Comparison of ENCODE assay signal across 8 mouse cellular contexts in the genomic region with DNA sequence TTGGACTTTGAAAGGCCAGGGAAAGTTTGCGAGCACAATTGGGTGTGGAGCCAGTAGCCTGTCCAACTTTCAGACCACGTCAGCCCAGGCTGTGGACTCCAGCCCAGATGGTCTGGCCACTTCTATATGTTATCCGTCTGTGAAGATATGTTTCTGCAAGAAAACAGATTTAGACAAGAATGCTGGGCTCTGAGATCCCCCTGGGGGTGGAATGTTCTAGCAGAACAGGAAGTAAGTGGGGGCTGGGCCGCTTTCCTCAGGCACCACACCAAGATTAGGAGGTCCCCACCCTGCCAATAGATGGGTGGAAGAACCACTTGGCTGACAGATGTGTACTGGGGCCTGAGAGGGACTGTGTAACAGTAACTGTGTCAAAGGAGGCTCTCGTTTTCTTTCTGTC. TPM values are rescaled to one million over a fixed set of nuclear protein-coding genes. Genes with fewer than 3 reads are reported as not detected.
DNase-seq lines count a peak whose midpoint lies in the region; ATAC-seq lines count a peak whose summit lies in the region.
"Had no signal": no experiment of that assay in that cellular context is flagged by ENCODE, and none has a peak within 500 bp of the region (broad histone marks: within the 10 kb centered on the region; RNA-seq: fewer than 3 reads in every experiment).

No protein-coding gene starts in this region.

- 32% methylated on average over 5 of the region's 5 CpGs for WGBS in embryonic facial prominence, embryonic 14.5 days
- WGBS in intestine, embryonic 14.5 days = 44% methylated on average over 5 of the region's 5 CpGs

- ATAC-seq in embryonic facial prominence, embryonic 14.5 days (ENCODE audit: low read depth) = peak; percentile 65; the same call in 1 of the 2 replicates
- no peak; the same call in 1 of the 2 replicates for ATAC-seq in intestine, embryonic 14.5 days (replicated peaks; ENCODE audit: low FRiP score, low TSS enrichment, low read depth)
- ATAC-seq in erythroblast, adult 5-6 weeks (replicated peaks; ENCODE audit: low FRiP score, poor library complexity, severe bottlenecking) = no peak

- H3K4me1 ChIP-seq in embryonic facial prominence, embryonic 14.5 days (ENCODE audit: control insufficient read depth, insufficient read depth, low read length) = peaks cover 17% of the 10 kb centered on the region; the same call in 1 of the 2 replicates
- H3K4me1 ChIP-seq in intestine, embryonic 14.5 days (replicated peaks; ENCODE audit: control insufficient read depth, insufficient read depth, low read length) = peaks cover 9% of the 10 kb centered on the region; the same call in 1 of the 2 replicates
- H3K4me1 ChIP-seq: hindbrain, embryonic 13.5 days had no signal

- no peaks in the 10 kb centered on the region for H3K36me3 ChIP-seq in embryonic facial prominence, embryonic 14.5 days (ENCODE audit: control insufficient read depth, insufficient read depth, low read length)
- no peaks in the 10 kb centered on the region for H3K36me3 ChIP-seq in intestine, embryonic 14.5 days (ENCODE audit: control insufficient read depth, insufficient read depth, low read length)
- H3K36me3 ChIP-seq: hindbrain, embryonic 13.5 days had no signal

- H3K9ac ChIP-seq in embryonic facial prominence, embryonic 14.5 days (ENCODE audit: low read depth, low read length) = no peak overlapping the region
- H3K9ac ChIP-seq in intestine, embryonic 14.5 days (ENCODE audit: low read length) = no peak overlapping the region
- H3K9ac ChIP-seq: hindbrain, embryonic 13.5 days had no signal

- DNase-seq in embryonic facial prominence, embryonic 14.5 days (ENCODE audit: low spot score) = peak; percentile 91
- DNase-seq in gastrocnemius, postnatal 4 days (ENCODE audit: low spot score in 2 of 2) = peak; percentile 36 to 78
- no peak for DNase-seq in intestine, embryonic 14.5 days (ENCODE audit: low spot score)
- DNase-seq in lung, postnatal 4 days = peak; percentile 56 to 82
- DNase-seq in urinary bladder, adult 18-20 months (ENCODE audit: low spot score in 2 of 2) = no peak
- DNase-seq in adrenal gland, adult (ENCODE audit: inconsistent age in 2 of 2, low spot score in 1 of 2) = no peak

- H3K27ac ChIP-seq in embryonic facial prominence, embryonic 14.5 days (replicated peaks; ENCODE audit: low read depth, low read length) = peak overlapping the region; percentile 73
- peak overlapping the region; percentile 65 for H3K27ac ChIP-seq in intestine, embryonic 14.5 days (ENCODE audit: low read depth)
- H3K27ac ChIP-seq: hindbrain, embryonic 13.5 days had no signal

- H3K9me3 ChIP-seq in embryonic facial prominence, embryonic 14.5 days (ENCODE audit: control insufficient read depth, low read length) = no peaks in the 10 kb centered on the region
- H3K9me3 ChIP-seq in intestine, embryonic 14.5 days (ENCODE audit: control insufficient read depth, low read length) = no peaks in the 10 kb centered on the region
- H3K9me3 ChIP-seq: hindbrain, embryonic 13.5 days had no signal

- no peak overlapping the region for H3K4me2 ChIP-seq in embryonic facial prominence, embryonic 14.5 days (ENCODE audit: low read depth, low read length)
- H3K4me2 ChIP-seq in intestine, embryonic 14.5 days (ENCODE audit: low read length) = no peak overlapping the region
- H3K4me2 ChIP-seq: hindbrain, embryonic 13.5 days had no signal

- no peaks in the 10 kb centered on the region for H3K27me3 ChIP-seq in embryonic facial prominence, embryonic 14.5 days (replicated peaks; ENCODE audit: control insufficient read depth, insufficient read depth, low read length)
- no peaks in the 10 kb centered on the region for H3K27me3 ChIP-seq in intestine, embryonic 14.5 days (replicated peaks; ENCODE audit: control insufficient read depth, insufficient read depth, low read length)
- H3K27me3 ChIP-seq: hindbrain, embryonic 13.5 days had no signal

- H3K4me3 ChIP-seq in embryonic facial prominence, embryonic 14.5 days (ENCODE audit: low read depth, low read length) = no peak overlapping the region
- H3K4me3 ChIP-seq in intestine, embryonic 14.5 days (ENCODE audit: low read depth, low read length) = no peak overlapping the region
- H3K4me3 ChIP-seq: hindbrain, embryonic 13.5 days had no signal

RNA-seq across cellular contexts. Expression of gene Col5a1, which starts 37.8 kb away (rescaled TPM):
- polyA plus RNA-seq in embryonic facial prominence, embryonic 14.5 days (2014; fragmentation: Nextera tagmentation; extraction: Ambion mirVana) = 253 and 258 TPM in 2 replicates
- 100 to 1,000 TPM; 479 to 480 TPM for total RNA-seq in gastrocnemius, postnatal 4 days (2021)
- polyA plus RNA-seq in intestine, embryonic 14.5 days (2014; fragmentation: Nextera tagmentation; extraction: Ambion mirVana) = 118 and 124 TPM in 2 replicates
- 3.1 and 7.5 TPM in 2 replicates for total RNA-seq in erythroblast, adult 5-6 weeks (2015; ENCODE audit: low replicate concordance)
- total RNA-seq in erythroblast, adult 5-6 weeks (2017; ENCODE audit: low replicate concordance) = 3.6 and 3.9 TPM in 2 replicates

Comparison
In these comparisons a context has a peak if more than half of its experiments do, and no peak if none do; other contexts are left out.
1. DNase-seq: peak in embryonic facial prominence, embryonic 14.5 days (single experiment), gastrocnemius, postnatal 4 days (2 of 2) and lung, postnatal 4 days (2 of 2); none in intestine, embryonic 14.5 days (single experiment), urinary bladder, adult 18-20 months (0 of 2) and adrenal gland, adult (0 of 2).
2. RNA of gene Col5a1, which starts 37.8 kb away (total RNA-seq): 479 to 480 TPM in gastrocnemius, postnatal 4 days; 3.1 to 7.5 TPM in erythroblast, adult 5-6 weeks; every median in the first group is over 10 times any median in the second.